Mouse (Mus musculus) hindbrain, embryonic 14.5 days (tissue): ENCODE data around the gene Phactr2. TPM values are rescaled to one million over a fixed set of nuclear protein-coding genes. Genes with fewer than 3 reads are reported as not detected.

Source experiments
- ATAC-seq: fragments of 200-750 bp; cut with Nextera tagmentation; 2 replicates; pipeline ENCODE4 v1.8.0; 2017; ENCODE audit warnings: moderate number of reproducible peaks, mild to moderate bottlenecking, moderate TSS enrichment, moderate library complexity; ENCODE audit not compliant: low FRiP score
- DNase-seq: peaks from one replicate; pipeline ENCODE4 v3.0.0-alpha.2; 2015; ENCODE audit warnings: low spot score
- H3K27ac ChIP-seq: fragments of 300-500 bp; sonication (generic); 2 replicates; pipeline ENCODE4 v1.5.1; 2014; ENCODE audit warnings: mild to moderate bottlenecking, moderate library complexity
- H3K27me3 ChIP-seq: fragments of 300-500 bp; sonication (generic); 2 replicates; pipeline ENCODE4 v1.6.1; 2014; ENCODE audit warnings: mild to moderate bottlenecking, low read length, mixed read lengths; ENCODE audit not compliant: control insufficient read depth, insufficient read depth
- H3K36me3 ChIP-seq: fragments of 300-500 bp; sonication (generic); replicated peaks from 2 replicates; pipeline ENCODE4 v1.6.1; 2014; ENCODE audit not compliant: control insufficient read depth, insufficient read depth
- H3K4me1 ChIP-seq: fragments of 300-500 bp; sonication (generic); replicated peaks from 2 replicates; pipeline ENCODE4 v1.6.1; 2014; ENCODE audit warnings: antibody characterized with exemption, low read length, mixed read lengths; ENCODE audit not compliant: control insufficient read depth, insufficient read depth
- H3K4me2 ChIP-seq: fragments of 300-500 bp; sonication (generic); replicated peaks from 2 replicates; pipeline ENCODE4 v1.6.1; 2014; ENCODE audit warnings: mild to moderate bottlenecking, moderate library complexity
- H3K4me3 ChIP-seq: fragments of 300-500 bp; sonication (generic); replicated peaks from 2 replicates; pipeline ENCODE4 v1.5.1; 2014; ENCODE audit warnings: mild to moderate bottlenecking, low read length
- H3K9ac ChIP-seq: fragments of 300-500 bp; sonication (generic); 2 replicates; pipeline ENCODE4 v1.6.1; 2014
- H3K9me3 ChIP-seq: fragments of 300-500 bp; sonication (generic); 2 replicates; pipeline ENCODE4 v1.6.1; 2016; ENCODE audit warnings: low read length; ENCODE audit not compliant: control insufficient read depth
- WGBS: fragments of 180-500 bp; shearing (Covaris S2); extraction: QIAGEN DNeasy Blood & Tissue Kit; methylation state at CpG from one replicate; pipeline ENCODE4 v1.1.7; 2014; 5-methylcytosine and 5-hydroxymethylcytosine counted together
- polyA plus RNA-seq: library from polyadenylated mRNA; unstranded; fragments of >200 nt; fragmentation: Nextera tagmentation; extraction: Ambion mirVana; gene quantifications from 2 replicates; pipeline ENCODE4 v1.2.1, GENCODE M21; 2014

Phactr2 gene
- polyA plus RNA-seq, 1 experiment from 2014 or later = 9.7 TPM

GRCm38 (mm10) chr10:13162031-13162430 is 312.2 kb downstream of the Phactr2 start:
- Histone ChIP-seq H3K27ac (no peak overlapping the region), H3K4me2 (no peak overlapping the region), H3K9me3 (no peaks in the 10 kb centered on the region; the same call in 1 of the 2 replicates), H3K36me3 (no peaks in the 10 kb centered on the region), H3K4me1 (no peaks in the 10 kb centered on the region), H3K4me3 (no peak overlapping the region), H3K9ac (no peak overlapping the region), H3K27me3 (no peaks in the 10 kb centered on the region)
- no peak for ATAC-seq
- WGBS = 84% methylated on average over 4 of the region's 4 CpGs
- DNase-seq = no peak

DNA sequence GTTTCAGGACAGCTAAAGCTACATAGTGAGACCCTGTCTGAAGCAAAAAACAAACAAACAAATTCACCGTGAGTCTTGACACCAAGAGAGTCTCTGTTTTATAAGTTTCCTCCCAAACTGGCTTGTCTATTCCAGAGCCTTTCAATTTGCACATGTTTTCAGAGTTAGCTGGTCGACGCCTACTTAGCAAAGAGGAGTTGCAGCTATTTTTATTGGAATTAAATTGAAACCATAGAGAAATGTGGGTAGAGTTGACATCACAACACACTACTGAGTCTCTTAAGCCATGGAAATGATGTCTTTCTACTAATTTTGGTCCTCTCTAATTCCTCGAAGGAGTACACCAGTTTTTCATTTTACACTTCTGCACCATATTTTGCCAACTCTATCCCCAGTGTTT is 313.3 kb downstream of the Phactr2 start:
- Histone ChIP-seq H3K4me2 (no peak overlapping the region), H3K4me1 (no peaks in the 10 kb centered on the region), H3K27ac (no peak overlapping the region), H3K27me3 (no peaks in the 10 kb centered on the region), H3K4me3 (no peak overlapping the region), H3K36me3 (no peaks in the 10 kb centered on the region), H3K9ac (no peak overlapping the region), H3K9me3 (no peaks in the 10 kb centered on the region; the same call in 1 of the 2 replicates)
- 91% methylated on average over 4 of the region's 4 CpGs for WGBS
- ATAC-seq (no peak), DNase-seq (no peak)

Other genes starting within 250 kb of the Phactr2 start
- gene Fuca2, start 25.1 kb upstream of the Phactr2 start, polyA plus RNA-seq = 45.1 and 54.2 TPM in 2 replicates
- gene Adat2, start 78.5 kb upstream of the Phactr2 start, polyA plus RNA-seq = 2.3 and 2.5 TPM in 2 replicates
- 30.8 and 32.1 TPM in 2 replicates for gene Pex3, start 78.7 kb upstream of the Phactr2 start, polyA plus RNA-seq